Mouse (Mus musculus) ES-E14 (cell line): ENCODE results near the gene Dctn1. TPM values are rescaled to one million over a fixed set of nuclear protein-coding genes. Genes with fewer than 3 reads are reported as not detected.

ENCODE experiments used
- DNase-seq: peaks from one replicate; pipeline ENCODE4 v3.0.0-alpha.2; 2013; ENCODE audit warnings: low read depth, low spot score
- H3K27ac ChIP-seq: 2 replicates; pipeline ENCODE4 v1.5.1; 2012; ENCODE audit warnings: low read depth, mild to moderate bottlenecking, low read length, moderate library complexity, mixed read lengths; ENCODE audit not compliant: poor library complexity, insufficient read depth, severe bottlenecking
- H3K36me3 ChIP-seq: 2 replicates; pipeline ENCODE4 v1.6.1; 2012; ENCODE audit warnings: mild to moderate bottlenecking, low read length, moderate library complexity, mixed read lengths; ENCODE audit not compliant: control insufficient read depth, poor library complexity, insufficient read depth, severe bottlenecking
- H3K4me1 ChIP-seq, 2 experiments: fragments of 150-350 bp in 1 of 2; sonication (generic) in 1 of 2; 2 replicates each; pipeline ENCODE4 v1.6.1; 2012; ENCODE audit warnings: low read length in 2 of 2, mild to moderate bottlenecking in 1 of 2, mixed read lengths in 1 of 2; ENCODE audit not compliant: control insufficient read depth in 2 of 2, insufficient read depth in 2 of 2, poor library complexity in 1 of 2
- H3K4me3 ChIP-seq, 2 experiments: fragments of 150-350 bp in 1 of 2; sonication (generic) in 1 of 2; 2 replicates each; pipeline ENCODE4 v1.5.1; 2012; ENCODE audit warnings: low read length in 2 of 2, low read depth in 1 of 2, mild to moderate bottlenecking in 1 of 2, mixed read lengths in 1 of 2; ENCODE audit not compliant: insufficient read depth in 1 of 2, poor library complexity in 1 of 2, severe bottlenecking in 1 of 2
- H3K9ac ChIP-seq: 2 replicates; pipeline ENCODE4 v1.6.1; 2012; ENCODE audit warnings: low read depth, mild to moderate bottlenecking, low read length, mixed read lengths; ENCODE audit not compliant: poor library complexity, insufficient read depth, severe bottlenecking
- H3K9me3 ChIP-seq: fragments of 150-350 bp; sonication (generic); 2 replicates; pipeline ENCODE4 v1.6.1; 2012; ENCODE audit warnings: low read depth, mild to moderate bottlenecking, low read length; ENCODE audit not compliant: control insufficient read depth, insufficient read depth
- CHD2 ChIP-seq: IDR thresholded peaks from 2 replicates; pipeline ENCODE4 v1.6.1; 2014; ENCODE audit warnings: mild to moderate bottlenecking, low read depth, low read length, inconsistent platforms
- HCFC1 ChIP-seq: IDR thresholded peaks from 2 replicates; pipeline ENCODE4 v1.6.1; 2012; ENCODE audit warnings: low read length, inconsistent platforms, borderline replicate concordance; ENCODE audit not compliant: insufficient read depth
- MAFK ChIP-seq: IDR thresholded peaks from 2 replicates; pipeline ENCODE4 v1.6.1; 2014; ENCODE audit warnings: mild to moderate bottlenecking, low read depth, low read length, inconsistent platforms; ENCODE audit not compliant: insufficient read depth
- ZC3H11A ChIP-seq: IDR thresholded peaks from 2 replicates; pipeline ENCODE4 v1.6.1; 2012; ENCODE audit warnings: low read depth, mild to moderate bottlenecking, inconsistent platforms, low read length, borderline replicate concordance
- ZNF384 ChIP-seq: IDR thresholded peaks from 2 replicates; pipeline ENCODE4 v1.6.1; 2012; ENCODE audit warnings: low read depth, low read length, inconsistent platforms
- in situ Hi-C, 2 experiments: fragments of 600-800 bp; cut with MboI; formaldehyde crosslinking; loops; one replicate each; pipeline ENCODE4 v1.15.1; 2025; ENCODE audit warnings: low sequenced_read_pairs in 2 of 2, inconsistent platforms in 1 of 2; ENCODE audit not compliant: unreplicated experiment in 2 of 2
- total RNA-seq: library from RNA; depleted of rRNA; stranded (reverse); fragments of 300-350 nt; gene quantifications from 2 replicates; pipeline ENCODE4 v1.2.3, GENCODE M21; 2012

The Dctn1 gene
- total RNA-seq, 1 experiment, result 40.6 TPM

DNA sequence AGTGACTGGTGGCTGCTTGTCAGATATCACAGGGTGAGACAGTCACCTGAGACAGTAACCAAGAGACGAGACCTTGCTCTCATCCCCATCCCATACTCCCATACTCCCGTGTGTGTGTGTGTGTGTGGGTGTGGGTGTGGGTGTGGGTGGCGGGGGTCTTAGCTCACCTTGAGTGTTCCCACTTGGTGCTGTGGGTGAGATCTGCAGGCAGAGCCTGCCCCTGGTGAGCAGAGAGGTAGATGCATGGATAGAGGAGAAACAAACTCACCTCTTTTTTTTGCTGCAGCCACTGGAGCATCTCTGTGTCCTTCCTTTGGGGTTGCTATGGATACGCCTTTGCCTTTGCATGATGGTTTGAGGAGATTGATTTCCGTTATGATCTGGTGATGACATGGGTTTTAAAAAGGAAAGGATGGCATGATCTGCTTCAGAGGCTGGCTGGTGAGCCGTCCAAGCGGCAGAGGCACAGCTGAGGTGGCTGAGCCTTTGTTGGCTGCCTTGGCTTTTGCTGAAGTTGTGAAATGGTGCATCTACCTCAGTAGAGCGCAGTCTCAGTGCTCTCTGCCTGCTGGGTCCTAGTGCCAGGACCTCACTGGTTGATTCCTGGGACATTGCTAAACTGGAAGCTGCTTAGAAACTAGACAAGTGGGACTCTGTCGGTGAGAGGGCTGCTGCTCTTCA, 6.7 kb downstream of the Dctn1 start:
- Histone ChIP-seq H3K36me3 (no peaks in the 10 kb centered on the region; the same call in 1 of the 2 replicates), H3K9me3 (no peaks in the 10 kb centered on the region), H3K4me3 (no peak overlapping the region), H3K27ac (no peak overlapping the region), H3K4me1 (no peaks in the 10 kb centered on the region), H3K9ac (no peak overlapping the region)
- in situ Hi-C loops, result no loop called here
- no peak for TF ChIP-seq ZC3H11A
- no peak for DNase-seq

GRCm38 (mm10) chr6:83175996-83176395, 10.3 kb downstream of the Dctn1 start:
- DNase-seq, result no peak
- TF ChIP-seq MAFK (no peak), HCFC1 (no peak), CHD2 (no peak), ZNF384 (no peak)
- H3K36me3 ChIP-seq, result no peaks in the 10 kb centered on the region; the same call in 1 of the 2 replicates
- H3K9ac ChIP-seq, result no peak overlapping the region
- no peak overlapping the region for H3K4me3 ChIP-seq
- in situ Hi-C loops, result no loop called here
- no peaks in the 10 kb centered on the region for H3K4me1 ChIP-seq
- H3K27ac ChIP-seq, result no peak overlapping the region
- no peaks in the 10 kb centered on the region for H3K9me3 ChIP-seq

- no peak overlapping the region for H3K4me3 ChIP-seq
- no peak overlapping the region for H3K9ac ChIP-seq
- no peak overlapping the region for H3K27ac ChIP-seq
- no peak for TF ChIP-seq MAFK
- TF ChIP-seq CHD2, result no peak
- TF ChIP-seq ZNF384, result no peak
- TF ChIP-seq ZC3H11A, result no peak
- TF ChIP-seq HCFC1, result no peak
- H3K9me3 ChIP-seq, result no peaks in the 10 kb centered on the region
- DNase-seq, result no peak
- peaks cover 1% of the 10 kb centered on the region for H3K36me3 ChIP-seq
- in situ Hi-C loops, result no loop called here
- H3K4me1 ChIP-seq, result no peaks in the 10 kb centered on the region
Measured at GRCm38 (mm10) chr6:83179390-83180117, 13.8 kb downstream of the Dctn1 start.

- in situ Hi-C loops, result no loop called here
- Histone ChIP-seq H3K4me3 (no peak overlapping the region), H3K4me1 (no peaks in the 10 kb centered on the region), H3K9ac (no peak overlapping the region), H3K27ac (no peak overlapping the region), H3K36me3 (peaks cover 1% of the 10 kb centered on the region), H3K9me3 (no peaks in the 10 kb centered on the region)
- TF ChIP-seq ZC3H11A, result no peak
- no peak for TF ChIP-seq HCFC1
- no peak for TF ChIP-seq ZNF384
- DNase-seq, result no peak
Measured at GRCm38 (mm10) chr6:83180605-83181004, 14.9 kb downstream of the Dctn1 start.

DNA sequence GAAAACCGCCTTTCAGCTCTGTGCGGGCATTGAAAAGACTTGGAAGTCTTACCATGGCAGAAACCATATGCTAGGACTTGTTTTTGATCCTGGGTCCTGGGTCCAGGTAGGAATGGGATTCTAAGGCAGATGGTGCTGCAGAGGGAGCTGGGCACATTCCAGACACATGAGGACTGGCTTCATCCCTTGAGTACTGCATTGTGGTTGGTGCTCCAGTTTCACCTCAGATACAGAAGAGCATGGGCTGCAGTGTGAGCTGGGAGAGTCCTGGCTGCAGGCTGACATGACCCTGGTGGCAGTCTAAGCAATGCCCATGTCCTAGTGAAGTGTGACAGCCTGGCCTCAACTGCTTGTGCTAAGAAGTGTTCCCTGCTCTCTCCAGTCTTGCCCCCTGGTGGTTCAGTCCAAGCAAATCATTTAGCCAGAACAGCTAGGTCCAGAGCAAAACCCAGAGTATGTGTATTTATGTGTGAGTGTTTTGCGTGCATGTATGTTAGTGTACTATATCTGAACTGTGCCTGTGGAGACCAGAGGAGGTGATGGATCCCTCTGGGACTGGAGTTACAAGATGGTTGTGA, 19.2 kb downstream of the Dctn1 start:
- H3K4me3 ChIP-seq, result no peak overlapping the region
- peaks cover 1% of the 10 kb centered on the region for H3K36me3 ChIP-seq

More for the DNA sequence above, 19.2 kb downstream of the Dctn1 start:
- H3K27ac ChIP-seq, result no peak overlapping the region
- TF ChIP-seq CHD2 (no peak), ZNF384 (no peak), ZC3H11A (no peak), HCFC1 (no peak), MAFK (no peak)
- peaks cover 0 to 2% of the 10 kb centered on the region in 2 experiments; a peak in 2 of 4 replicates for H3K4me1 ChIP-seq
- in situ Hi-C loops, result no loop called here
- H3K9me3 ChIP-seq, result no peaks in the 10 kb centered on the region
- no peak overlapping the region for H3K9ac ChIP-seq
- no peak for DNase-seq
